Mouse (Mus musculus) hindbrain, embryonic 12.5 days (tissue): ENCODE data around the gene Dab1. TPM values are rescaled to one million over a fixed set of nuclear protein-coding genes. Genes with fewer than 3 reads are reported as not detected.

Experiments used
- ATAC-seq: fragments of 200-750 bp; cut with Nextera tagmentation; 2 replicates; pipeline ENCODE4 v1.8.0; 2017; ENCODE audit warnings: moderate TSS enrichment; ENCODE audit not compliant: low FRiP score
- H3K27ac ChIP-seq: fragments of 300-500 bp; sonication (generic); 2 replicates; pipeline ENCODE4 v1.5.1; 2016; ENCODE audit warnings: mild to moderate bottlenecking
- H3K27me3 ChIP-seq: fragments of 300-500 bp; sonication (generic); 2 replicates; pipeline ENCODE4 v1.6.1; 2016; ENCODE audit warnings: mild to moderate bottlenecking
- H3K36me3 ChIP-seq: fragments of 300-500 bp; sonication (generic); 2 replicates; pipeline ENCODE4 v1.6.1; 2016; ENCODE audit warnings: mild to moderate bottlenecking
- H3K4me1 ChIP-seq: fragments of 300-500 bp; sonication (generic); 2 replicates; pipeline ENCODE4 v1.6.1; 2016
- H3K4me2 ChIP-seq: fragments of 300-500 bp; sonication (generic); replicated peaks from 2 replicates; pipeline ENCODE4 v1.6.1; 2016; ENCODE audit warnings: mild to moderate bottlenecking
- H3K4me3 ChIP-seq: fragments of 300-500 bp; sonication (generic); 2 replicates; pipeline ENCODE4 v1.5.1; 2016; ENCODE audit warnings: mild to moderate bottlenecking
- H3K9ac ChIP-seq: fragments of 300-500 bp; sonication (generic); 2 replicates; pipeline ENCODE4 v1.6.1; 2016; ENCODE audit warnings: mild to moderate bottlenecking, moderate library complexity
- H3K9me3 ChIP-seq: fragments of 300-500 bp; sonication (generic); replicated peaks from 2 replicates; pipeline ENCODE4 v1.6.1; 2016; ENCODE audit warnings: mild to moderate bottlenecking
- WGBS: fragments of 180-500 bp; shearing (Covaris S2); methylation state at CpG from one replicate; pipeline ENCODE4 v1.1.7; 2016; 5-methylcytosine and 5-hydroxymethylcytosine counted together
- polyA plus RNA-seq: library from polyadenylated mRNA; unstranded; fragments of >200 nt; fragmentation: Nextera tagmentation; extraction: Ambion mirVana; gene quantifications from 2 replicates; pipeline ENCODE4 v1.2.1, GENCODE M21; 2016

Dab1 gene
- polyA plus RNA-seq, 1 experiment from 2014 or later, result 77.0 TPM

GRCm38 (mm10) chr4:104754090-104754489 is 1134.9 kb downstream of the Dab1 start:
- Histone ChIP-seq H3K36me3 (no peaks in the 10 kb centered on the region), H3K4me1 (no peaks in the 10 kb centered on the region), H3K27ac (no peak overlapping the region), H3K4me3 (no peak overlapping the region), H3K9ac (no peak overlapping the region), H3K4me2 (no peak overlapping the region), H3K9me3 (no peaks in the 10 kb centered on the region), H3K27me3 (no peaks in the 10 kb centered on the region)
- WGBS, result 71% methylated on average over 3 of the region's 3 CpGs
- ATAC-seq, result no peak

DNA sequence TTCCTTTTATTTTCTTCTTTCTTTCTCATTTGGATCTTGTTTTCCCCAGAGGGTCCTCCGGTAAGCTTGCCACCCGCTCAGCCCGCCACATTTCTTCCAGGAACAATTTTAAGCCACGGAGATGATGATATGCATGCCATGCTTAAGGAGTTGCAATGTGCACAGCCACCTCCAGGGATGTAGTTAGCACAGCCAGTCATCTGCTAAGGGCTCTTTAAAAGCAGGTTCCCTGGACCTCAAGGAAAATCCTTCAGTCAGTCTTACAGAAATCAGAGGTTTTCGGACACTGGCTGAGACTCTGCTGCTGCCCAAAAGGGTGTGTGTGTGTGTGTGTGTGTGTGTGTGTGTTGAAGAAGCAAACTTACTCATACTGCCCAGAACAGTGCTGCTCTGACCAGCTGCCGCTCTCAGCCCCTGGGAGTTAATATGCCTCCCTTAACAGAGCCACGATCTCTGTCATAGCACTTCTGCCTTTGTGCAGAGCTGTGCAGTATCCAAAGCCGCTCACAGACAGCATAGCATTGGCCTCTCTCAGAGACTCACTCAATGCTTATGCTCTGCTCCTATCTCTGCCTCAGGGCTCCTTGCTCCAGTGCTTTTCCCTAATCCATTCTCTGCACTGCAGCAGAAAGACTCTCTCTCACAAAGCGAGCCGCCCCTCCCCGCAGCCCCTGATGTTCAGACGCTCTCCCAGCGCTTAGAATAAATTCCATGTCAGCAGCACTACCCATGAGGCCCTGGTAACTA is 1141.9 kb downstream of the Dab1 start:
- peaks cover 9% of the 10 kb centered on the region for H3K4me1 ChIP-seq
- H3K27me3 ChIP-seq, result no peaks in the 10 kb centered on the region
- 51% methylated on average over 13 of the region's 13 CpGs for WGBS
- H3K4me3 ChIP-seq, result no peak overlapping the region
- H3K9ac ChIP-seq, result no peak overlapping the region
- H3K9me3 ChIP-seq, result peaks cover 1% of the 10 kb centered on the region
- peak overlapping the region; percentile 78 for H3K27ac ChIP-seq
- ATAC-seq, result peak; percentile 94
- H3K36me3 ChIP-seq, result no peaks in the 10 kb centered on the region
- H3K4me2 ChIP-seq, result 0 out of 2 replicates have a peak overlapping the region, but pooled peaks have one; percentile 4

- 93% methylated on average over 8 of the region's 8 CpGs for WGBS
- H3K4me3 ChIP-seq, result no peak within 1 kb of the TSS
- H3K9me3 ChIP-seq, result peaks cover 5% of the 10 kb centered on the region
- peaks cover 5% of the 10 kb centered on the region for H3K4me1 ChIP-seq
- H3K36me3 ChIP-seq, result no peaks in the 10 kb centered on the region
- no peak within 1 kb of the TSS for H3K9ac ChIP-seq
- H3K27ac ChIP-seq, result no peak within 1 kb of the TSS
- ATAC-seq, result no peak
- H3K4me2 ChIP-seq, result no peak within 1 kb of the TSS
- H3K27me3 ChIP-seq, result no peaks in the 10 kb centered on the region
Observed at GRCm38 (mm10) chr4:104766065-104766464, 1146.9 kb downstream of the Dab1 start, which contains the start of gene C8b. Gene C8b, plus strand, starts transcription at chr4:104766317.

- ATAC-seq, result no peak
- no peaks in the 10 kb centered on the region for H3K36me3 ChIP-seq
- no peak overlapping the region for H3K4me3 ChIP-seq
- no peaks in the 10 kb centered on the region for H3K27me3 ChIP-seq
- no peak overlapping the region for H3K4me2 ChIP-seq
- H3K9me3 ChIP-seq, result peaks cover 5% of the 10 kb centered on the region
- H3K4me1 ChIP-seq, result no peaks in the 10 kb centered on the region
- WGBS, result 86% methylated on average over 4 of the region's 4 CpGs
- no peak overlapping the region for H3K9ac ChIP-seq
- no peak overlapping the region for H3K27ac ChIP-seq
Observed at GRCm38 (mm10) chr4:104768190-104768589, 1149.0 kb downstream of the Dab1 start.

- no peak for ATAC-seq
- WGBS, result 82% methylated on average over 8 of the region's 8 CpGs
- H3K36me3 ChIP-seq, result no peaks in the 10 kb centered on the region
- H3K9ac ChIP-seq, result no peak overlapping the region
- H3K4me3 ChIP-seq, result no peak overlapping the region
- no peak overlapping the region for H3K27ac ChIP-seq
- no peaks in the 10 kb centered on the region for H3K27me3 ChIP-seq
- no peaks in the 10 kb centered on the region for H3K4me1 ChIP-seq
- H3K9me3 ChIP-seq, result peaks cover 5% of the 10 kb centered on the region
- no peak overlapping the region for H3K4me2 ChIP-seq
Observed at GRCm38 (mm10) chr4:104769602-104770001, 1150.4 kb downstream of the Dab1 start.

DNA sequence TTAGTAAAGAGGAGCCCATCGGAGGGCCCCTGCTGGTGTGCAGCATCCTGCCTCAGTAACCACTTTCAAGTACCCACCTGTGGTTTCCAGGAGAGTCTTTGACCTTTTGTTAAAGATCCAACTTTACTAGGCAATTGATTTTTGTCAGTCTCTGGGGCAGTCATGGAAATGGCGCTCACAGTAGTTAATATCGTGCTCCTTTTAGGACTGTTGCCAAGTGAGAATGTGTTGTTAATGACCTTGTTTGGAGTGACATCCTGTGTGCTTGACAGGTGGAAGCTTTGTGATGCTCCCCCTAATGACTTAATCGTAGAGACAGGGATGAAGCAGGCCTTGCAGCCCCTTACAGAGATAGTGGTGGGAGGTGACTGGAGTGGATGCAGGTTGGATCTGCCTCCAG is 1151.2 kb downstream of the Dab1 start:
- no peaks in the 10 kb centered on the region for H3K4me1 ChIP-seq
- H3K27me3 ChIP-seq, result no peaks in the 10 kb centered on the region
- no peak overlapping the region for H3K4me2 ChIP-seq
- no peaks in the 10 kb centered on the region for H3K36me3 ChIP-seq
- no peak overlapping the region for H3K4me3 ChIP-seq
- no peak overlapping the region for H3K27ac ChIP-seq
- H3K9ac ChIP-seq, result no peak overlapping the region
- peaks cover 5% of the 10 kb centered on the region for H3K9me3 ChIP-seq
- ATAC-seq, result no peak
- 71% methylated on average over 4 of the region's 4 CpGs for WGBS

- no peaks in the 10 kb centered on the region for H3K4me1 ChIP-seq
- no peak overlapping the region for H3K4me2 ChIP-seq
- H3K36me3 ChIP-seq, result no peaks in the 10 kb centered on the region
- no peaks in the 10 kb centered on the region for H3K9me3 ChIP-seq
- WGBS, result 78% methylated on average over 3 of the region's 3 CpGs
- no peaks in the 10 kb centered on the region for H3K27me3 ChIP-seq
- no peak overlapping the region for H3K27ac ChIP-seq
- no peak overlapping the region for H3K4me3 ChIP-seq
- no peak overlapping the region for H3K9ac ChIP-seq
- no peak for ATAC-seq
Observed at GRCm38 (mm10) chr4:104775601-104776000, 1156.4 kb downstream of the Dab1 start.

- WGBS, result 85% methylated on average over 5 of the region's 5 CpGs
- H3K4me1 ChIP-seq, result no peaks in the 10 kb centered on the region
- H3K27ac ChIP-seq, result no peak overlapping the region
- no peak overlapping the region for H3K9ac ChIP-seq
- H3K27me3 ChIP-seq, result no peaks in the 10 kb centered on the region
- H3K4me2 ChIP-seq, result no peak overlapping the region
- no peak for ATAC-seq
- no peak overlapping the region for H3K4me3 ChIP-seq
- H3K36me3 ChIP-seq, result no peaks in the 10 kb centered on the region
- no peaks in the 10 kb centered on the region for H3K9me3 ChIP-seq
Observed at GRCm38 (mm10) chr4:104779460-104779859, 1160.3 kb downstream of the Dab1 start.

DNA sequence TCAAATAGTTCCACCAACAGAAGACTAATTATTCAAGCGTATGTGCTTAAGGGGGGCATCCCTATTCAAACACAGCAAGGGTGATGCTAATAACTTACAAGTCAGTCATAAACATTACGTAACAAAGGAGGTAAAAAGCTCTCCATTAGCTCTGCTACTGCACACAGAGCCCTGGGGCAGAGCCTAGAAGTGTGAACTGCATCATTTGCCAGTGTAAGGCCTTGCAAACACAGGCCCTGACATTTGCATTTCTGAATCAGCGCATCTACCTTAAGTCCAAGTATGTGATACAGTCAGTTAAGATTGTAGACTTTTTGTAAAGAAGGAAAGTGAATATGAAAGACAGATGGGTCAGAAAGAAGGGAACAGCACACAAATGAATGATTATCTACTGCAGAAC is 1162.3 kb downstream of the Dab1 start:
- H3K4me2 ChIP-seq, result no peak overlapping the region
- H3K27ac ChIP-seq, result no peak overlapping the region
- H3K27me3 ChIP-seq, result no peaks in the 10 kb centered on the region
- H3K9ac ChIP-seq, result no peak overlapping the region
- no peaks in the 10 kb centered on the region for H3K9me3 ChIP-seq
- H3K36me3 ChIP-seq, result no peaks in the 10 kb centered on the region
- H3K4me1 ChIP-seq, result no peaks in the 10 kb centered on the region
- no peak overlapping the region for H3K4me3 ChIP-seq
- no peak for ATAC-seq
- WGBS, result 81% methylated on average over 3 of the region's 3 CpGs

- 76% methylated on average over 4 of the region's 4 CpGs for WGBS
- no peaks in the 10 kb centered on the region for H3K36me3 ChIP-seq
- H3K27ac ChIP-seq, result no peak overlapping the region
- H3K9me3 ChIP-seq, result no peaks in the 10 kb centered on the region
- H3K27me3 ChIP-seq, result no peaks in the 10 kb centered on the region
- H3K4me1 ChIP-seq, result no peaks in the 10 kb centered on the region
- H3K4me3 ChIP-seq, result no peak overlapping the region
- H3K4me2 ChIP-seq, result no peak overlapping the region
- H3K9ac ChIP-seq, result no peak overlapping the region
- ATAC-seq, result no peak
Observed at GRCm38 (mm10) chr4:104782346-104782745, 1163.2 kb downstream of the Dab1 start.

DNA sequence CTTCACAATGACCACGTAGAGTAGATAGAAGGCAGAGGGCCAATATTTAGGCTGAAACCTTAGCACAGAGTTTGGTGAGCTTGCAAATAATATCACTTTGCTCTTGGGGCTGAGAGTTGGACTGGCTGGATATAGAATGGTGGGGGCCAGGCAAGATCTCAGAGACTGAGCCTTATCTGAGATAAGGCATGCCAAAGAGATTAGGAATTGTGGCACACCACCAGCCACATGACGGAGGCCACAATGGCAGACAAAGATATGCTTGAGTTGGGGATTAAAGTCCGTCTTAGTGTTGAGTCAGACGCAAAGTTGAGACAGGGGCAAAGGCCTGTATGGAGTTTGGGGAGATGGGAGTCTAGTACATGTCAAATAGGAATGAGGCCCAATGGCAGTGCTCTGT is 1173.0 kb downstream of the Dab1 start:
- H3K9me3 ChIP-seq, result no peaks in the 10 kb centered on the region
- WGBS, result 91% methylated on average over 4 of the region's 4 CpGs
- H3K9ac ChIP-seq, result no peak overlapping the region
- H3K4me3 ChIP-seq, result no peak overlapping the region
- no peaks in the 10 kb centered on the region for H3K36me3 ChIP-seq
- no peaks in the 10 kb centered on the region for H3K27me3 ChIP-seq
- H3K4me2 ChIP-seq, result no peak overlapping the region
- H3K27ac ChIP-seq, result no peak overlapping the region
- no peak for ATAC-seq
- H3K4me1 ChIP-seq, result no peaks in the 10 kb centered on the region
